Mouse (Mus musculus) G1E (cell line): ENCODE measurements at regions not wholly inside any gene's neighbourhood (a gene's known extent, or its start where the extent isn't known, plus 50 kb on each side); places are given as distances from the start of the nearest gene placed in this dataset.

Experiments
- ATAC-seq: 2 replicates; pipeline ENCODE4 v1.8.0; 2016; ENCODE audit warnings: mild to moderate bottlenecking; ENCODE audit not compliant: insufficient number of reproducible peaks, poor library complexity, low FRiP score, severe bottlenecking; ENCODE audit errors: extremely low read depth
- DNase-seq: peaks from one replicate; pipeline ENCODE4 v3.0.0; 2012; ENCODE audit warnings: low spot score
- H3K27me3 ChIP-seq: 2 replicates; pipeline ENCODE4 v1.6.1; 2012; ENCODE audit warnings: mild to moderate bottlenecking, low read length, inconsistent platforms; ENCODE audit not compliant: insufficient read depth
- H3K36me3 ChIP-seq: replicated peaks from 2 replicates; pipeline ENCODE3; 2012; ENCODE audit warnings: mild to moderate bottlenecking, inconsistent platforms
- H3K4me1 ChIP-seq: 2 replicates; pipeline ENCODE4 v1.6.1; 2012; ENCODE audit warnings: low read depth, low read length, inconsistent platforms, mixed read lengths; ENCODE audit not compliant: insufficient read depth
- H3K4me3 ChIP-seq: 2 replicates; pipeline ENCODE4 v1.5.1; 2012; ENCODE audit warnings: low read depth, mild to moderate bottlenecking, inconsistent platforms, low read length, moderate library complexity, mixed read lengths
- H3K9me3 ChIP-seq: replicated peaks from 2 replicates; pipeline ENCODE4 v1.6.1; 2012; ENCODE audit warnings: inconsistent platforms
- CTCF ChIP-seq: IDR thresholded peaks from 2 replicates; pipeline ENCODE4 v1.5.1; 2012; ENCODE audit warnings: low read depth, low read length, inconsistent platforms, mixed read lengths
- GATA1 ChIP-seq: IDR thresholded peaks from 2 replicates; pipeline ENCODE4 v1.6.1; 2012; ENCODE audit warnings: borderline replicate concordance, low read length, inconsistent platforms, mixed read lengths
- GATA2 ChIP-seq: IDR thresholded peaks from 2 replicates; pipeline ENCODE4 v1.6.1; 2012; ENCODE audit warnings: low read depth, low read length, inconsistent platforms, borderline replicate concordance
- POLR2AphosphoS5 ChIP-seq: IDR thresholded peaks from 2 replicates; pipeline ENCODE4 v1.6.1; 2012; ENCODE audit warnings: low read depth, low read length, inconsistent platforms; ENCODE audit not compliant: insufficient replicate concordance
- TAL1 ChIP-seq: conservative IDR thresholded peaks from 2 replicates; pipeline ENCODE4 v1.6.1; 2012; ENCODE audit warnings: low read depth, low read length, inconsistent platforms, mixed read lengths

- no peaks in the 10 kb centered on the region for H3K36me3 ChIP-seq
- TF ChIP-seq GATA2 (no peak), GATA1 (no peak), POLR2AphosphoS5 (no peak), CTCF (no peak), TAL1 (no peak)
- ATAC-seq (no peak), DNase-seq (no peak)
- no peaks in the 10 kb centered on the region for H3K4me1 ChIP-seq
- H3K4me3 ChIP-seq: no peak overlapping the region
- H3K9me3 ChIP-seq: peaks cover 41% of the 10 kb centered on the region
- H3K27me3 ChIP-seq: no peaks in the 10 kb centered on the region
Observed at GRCm38 (mm10) chr14:76700796-76701195, 144.1 kb upstream of the Serp2 start.

DNA sequence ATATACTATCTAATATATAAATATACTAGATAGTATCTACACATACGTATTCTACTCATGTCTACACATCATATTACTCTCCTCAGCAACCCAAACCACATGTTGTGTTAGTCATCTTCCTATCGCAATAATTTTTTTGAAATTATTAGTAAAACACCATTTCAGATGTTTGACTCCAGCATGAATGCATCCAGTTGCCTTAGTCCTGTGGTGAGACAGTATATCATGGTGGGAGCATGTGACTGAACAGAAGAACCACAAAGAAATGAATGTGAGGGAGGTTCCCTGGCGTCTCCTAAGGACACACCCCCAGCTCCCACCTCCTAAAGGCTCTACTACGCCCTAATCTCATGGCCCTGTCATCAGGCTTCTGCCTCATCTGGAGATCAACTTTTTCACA is 143.5 kb upstream of the Serp2 start:
- no peaks in the 10 kb centered on the region for H3K4me1 ChIP-seq
- ATAC-seq (no peak), DNase-seq (no peak)
- TF ChIP-seq GATA2 (no peak), POLR2AphosphoS5 (no peak), TAL1 (no peak), CTCF (no peak), GATA1 (no peak)
- no peaks in the 10 kb centered on the region for H3K36me3 ChIP-seq
- H3K27me3 ChIP-seq: no peaks in the 10 kb centered on the region
- peaks cover 41% of the 10 kb centered on the region for H3K9me3 ChIP-seq
- H3K4me3 ChIP-seq: no peak overlapping the region

GRCm38 (mm10) chr14:76698718-76699402 is 142.2 kb upstream of the Serp2 start:
- H3K27me3 ChIP-seq: no peaks in the 10 kb centered on the region
- no peak for ATAC-seq
- H3K36me3 ChIP-seq: no peaks in the 10 kb centered on the region
- peaks cover 41% of the 10 kb centered on the region for H3K9me3 ChIP-seq
- TF ChIP-seq TAL1: no peak
- no peak for TF ChIP-seq GATA1
- TF ChIP-seq GATA2: no peak
- TF ChIP-seq CTCF: no peak
- TF ChIP-seq POLR2AphosphoS5: no peak
- H3K4me1 ChIP-seq: no peaks in the 10 kb centered on the region
- H3K4me3 ChIP-seq: no peak overlapping the region
- DNase-seq: no peak

DNA sequence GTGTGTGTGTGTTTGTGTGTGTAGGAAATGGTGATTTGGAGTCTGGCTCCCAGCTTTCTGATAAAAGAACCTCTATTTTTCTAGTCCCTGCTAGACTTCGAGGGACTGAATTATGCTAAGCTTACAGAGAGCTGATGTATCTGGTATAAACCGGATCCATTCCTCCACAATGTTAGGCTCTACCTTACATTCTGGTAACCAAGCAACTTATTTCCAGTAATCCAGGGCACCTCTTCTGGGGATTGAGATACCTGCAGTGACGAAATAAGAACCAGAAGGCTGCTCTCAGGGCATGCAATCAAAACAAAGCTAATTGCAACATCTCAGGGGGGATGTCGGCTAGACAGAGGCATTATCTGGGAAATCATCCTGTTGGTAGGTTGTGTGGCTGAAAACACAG is 140.0 kb upstream of the Serp2 start:
- H3K27me3 ChIP-seq: no peaks in the 10 kb centered on the region
- ATAC-seq (no peak), DNase-seq (no peak)
- no peaks in the 10 kb centered on the region for H3K4me1 ChIP-seq
- no peaks in the 10 kb centered on the region for H3K36me3 ChIP-seq
- TF ChIP-seq CTCF: no peak
- no peak for TF ChIP-seq TAL1
- no peak for TF ChIP-seq GATA2
- TF ChIP-seq GATA1: no peak
- TF ChIP-seq POLR2AphosphoS5: no peak
- H3K9me3 ChIP-seq: peaks cover 41% of the 10 kb centered on the region
- H3K4me3 ChIP-seq: no peak overlapping the region

- H3K36me3 ChIP-seq: no peaks in the 10 kb centered on the region
- TF ChIP-seq CTCF (no peak), POLR2AphosphoS5 (no peak), GATA1 (no peak), GATA2 (no peak), TAL1 (no peak)
- H3K4me1 ChIP-seq: no peaks in the 10 kb centered on the region
- H3K9me3 ChIP-seq: peaks cover 41% of the 10 kb centered on the region
- ATAC-seq (no peak), DNase-seq (no peak)
- no peaks in the 10 kb centered on the region for H3K27me3 ChIP-seq
- no peak overlapping the region for H3K4me3 ChIP-seq
Observed at GRCm38 (mm10) chr14:76695691-76696355, 139.1 kb upstream of the Serp2 start.

DNA sequence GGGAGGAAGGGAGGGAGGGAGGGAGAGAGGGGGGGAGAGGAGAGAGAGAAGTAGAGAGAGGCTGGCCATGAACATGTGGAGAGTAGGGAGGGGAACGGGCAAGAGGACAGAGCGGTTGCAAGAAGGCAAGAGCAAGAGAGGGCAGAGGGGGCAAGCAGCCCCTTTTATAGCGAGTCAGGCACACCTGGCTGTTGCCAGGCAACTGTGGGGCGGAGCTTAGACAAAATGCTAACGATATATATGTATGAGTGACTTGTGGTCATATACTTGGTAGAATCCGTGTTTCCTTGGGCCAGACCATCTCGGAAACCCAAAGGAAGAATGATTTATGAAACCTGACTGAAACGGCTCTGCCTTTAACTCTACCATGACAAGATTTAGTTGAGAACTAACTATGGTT is 138.2 kb upstream of the Serp2 start:
- no peaks in the 10 kb centered on the region for H3K4me1 ChIP-seq

More for the DNA sequence above, 138.2 kb upstream of the Serp2 start:
- no peaks in the 10 kb centered on the region for H3K36me3 ChIP-seq
- H3K4me3 ChIP-seq: no peak overlapping the region
- no peaks in the 10 kb centered on the region for H3K27me3 ChIP-seq
- DNase-seq: no peak
- H3K9me3 ChIP-seq: peaks cover 42% of the 10 kb centered on the region
- ATAC-seq: no peak
- TF ChIP-seq CTCF (no peak), GATA1 (no peak), TAL1 (no peak), GATA2 (no peak), POLR2AphosphoS5 (no peak)
